Mouse (Mus musculus): ENCODE measurements around the gene Adam17.

- TF ChIP-seq CTCF (IDR thresholded peaks at IDR 0.05; ENCODE audit: control insufficient read depth, insufficient read depth, insufficient replicate concordance, low read depth, low read length), result no peak
- TF ChIP-seq POLR2A (IDR thresholded peaks at IDR 0.05; ENCODE audit: control insufficient read depth, low read depth, low read length), result no peak
These were observed 45.2 kb upstream of the Adam17 start for GRCm38 (mm10) chr12:21418621-21419131.
